Mouse (Mus musculus) hindbrain, embryonic 15.5 days (tissue): ENCODE data around the gene Cwc27. TPM values are rescaled to one million over a fixed set of nuclear protein-coding genes. Genes with fewer than 3 reads are reported as not detected.

Experiments used
- ATAC-seq: fragments of 200-750 bp; cut with Nextera tagmentation; 2 replicates; pipeline ENCODE4 v1.8.0; 2017; ENCODE audit warnings: low read depth, moderate number of reproducible peaks, moderate TSS enrichment; ENCODE audit not compliant: low FRiP score
- H3K27ac ChIP-seq: fragments of 300-500 bp; sonication (generic); replicated peaks from 2 replicates; pipeline ENCODE4 v1.5.1; 2015; ENCODE audit warnings: mild to moderate bottlenecking, inconsistent platforms
- H3K27me3 ChIP-seq: fragments of 300-500 bp; sonication (generic); 2 replicates; pipeline ENCODE4 v1.6.1; 2015; ENCODE audit warnings: control low read depth, inconsistent platforms
- H3K36me3 ChIP-seq: fragments of 300-500 bp; sonication (generic); 2 replicates; pipeline ENCODE4 v1.6.1; 2015; ENCODE audit warnings: control low read depth, inconsistent platforms
- H3K4me1 ChIP-seq: fragments of 300-500 bp; sonication (generic); replicated peaks from 2 replicates; pipeline ENCODE4 v1.6.1; 2015; ENCODE audit warnings: control low read depth, inconsistent platforms
- H3K4me2 ChIP-seq: fragments of 300-500 bp; sonication (generic); 2 replicates; pipeline ENCODE4 v1.6.1; 2015; ENCODE audit warnings: moderate library complexity, mild to moderate bottlenecking, inconsistent platforms
- H3K4me3 ChIP-seq: fragments of 300-500 bp; sonication (generic); 2 replicates; pipeline ENCODE4 v1.5.1; 2015; ENCODE audit warnings: mild to moderate bottlenecking, inconsistent platforms
- H3K9ac ChIP-seq: fragments of 300-500 bp; sonication (generic); 2 replicates; pipeline ENCODE4 v1.6.1; 2015; ENCODE audit warnings: inconsistent platforms
- H3K9me3 ChIP-seq: fragments of 300-500 bp; sonication (generic); 2 replicates; pipeline ENCODE4 v1.6.1; 2016; ENCODE audit warnings: control low read depth, inconsistent platforms
- WGBS: fragments of 180-500 bp; shearing (Covaris S2); methylation state at CpG from one replicate; pipeline ENCODE4 v1.1.7; 2015; 5-methylcytosine and 5-hydroxymethylcytosine counted together
- polyA plus RNA-seq: library from polyadenylated mRNA; unstranded; fragments of >200 nt; fragmentation: Nextera tagmentation; extraction: Ambion mirVana; gene quantifications from 2 replicates; pipeline ENCODE4 v1.2.1, GENCODE M21; 2015

Gene Cwc27
- polyA plus RNA-seq, 1 experiment from 2014 or later: 19.9 TPM

DNA sequence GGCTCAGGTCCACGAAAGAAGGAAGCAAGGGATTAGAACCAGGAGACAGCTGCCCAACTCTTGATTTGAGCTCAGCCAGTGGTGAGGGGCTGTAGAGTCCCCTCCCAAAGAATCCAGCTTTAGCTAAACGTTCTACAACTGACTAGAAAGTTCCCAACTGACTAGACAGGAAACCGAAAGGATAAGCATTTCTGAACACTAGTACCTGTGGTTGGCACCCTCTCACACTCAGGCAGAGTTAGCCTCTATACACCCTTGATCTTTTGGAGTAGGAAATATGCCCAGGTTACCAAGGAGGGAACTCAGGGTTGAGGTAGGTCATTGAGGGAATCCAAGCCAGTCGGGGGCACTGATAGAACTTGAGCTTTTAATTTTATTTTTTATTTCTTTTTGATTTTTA, 199.7 kb downstream of the Cwc27 start:
- Histone ChIP-seq H3K4me3 (no peak overlapping the region), H3K4me1 (peaks cover 7% of the 10 kb centered on the region; the same call in 1 of the 2 replicates), H3K9me3 (no peaks in the 10 kb centered on the region), H3K9ac (no peak overlapping the region), H3K27me3 (no peaks in the 10 kb centered on the region), H3K36me3 (no peaks in the 10 kb centered on the region), H3K4me2 (no peak overlapping the region), H3K27ac (no peak overlapping the region)
- WGBS: 91% methylated on average over 4 of the region's 4 CpGs
- no peak for ATAC-seq

DNA sequence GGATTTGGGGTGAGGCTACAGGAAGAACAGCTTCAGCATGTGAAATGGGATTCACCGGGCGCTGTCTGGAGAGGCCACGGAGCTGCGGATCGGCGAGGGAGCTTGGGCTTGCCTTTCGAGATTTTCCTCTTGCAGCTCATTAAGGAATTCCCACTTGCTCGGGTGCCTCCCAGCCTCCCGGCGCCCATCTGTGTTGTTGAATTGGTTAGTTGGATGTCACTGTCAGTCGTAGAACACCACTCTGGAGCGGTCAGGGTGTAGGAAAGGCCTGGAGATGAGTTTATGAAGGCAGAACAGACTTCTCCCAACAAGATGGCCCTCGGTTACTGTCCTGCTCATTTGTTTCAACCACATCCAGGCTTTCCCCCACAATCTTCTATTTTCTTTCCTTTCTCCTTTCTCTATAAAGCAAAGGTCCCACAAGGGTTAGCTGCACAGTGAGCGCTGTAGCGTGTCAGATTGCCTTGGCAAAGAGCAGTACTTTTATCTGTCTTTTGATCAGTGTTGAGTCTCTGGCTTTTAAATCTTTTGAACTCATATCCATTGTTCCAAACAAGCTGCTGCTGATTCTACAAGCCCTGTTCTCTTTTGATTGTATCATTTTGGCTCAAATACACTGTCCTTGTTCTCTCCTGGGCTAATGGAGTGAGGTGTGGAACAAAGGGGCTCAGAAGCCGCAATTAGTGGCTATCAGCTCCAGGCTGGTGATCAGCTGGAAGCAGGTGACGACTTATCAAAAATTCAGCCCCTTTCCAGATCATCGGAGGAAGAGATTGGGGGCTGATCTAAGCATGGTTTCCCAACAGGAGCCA, 200.7 kb downstream of the Cwc27 start:
- Histone ChIP-seq H3K36me3 (no peaks in the 10 kb centered on the region), H3K9ac (no peak overlapping the region), H3K27me3 (no peaks in the 10 kb centered on the region), H3K4me2 (no peak overlapping the region), H3K27ac (0 out of 2 replicates have a peak overlapping the region, but pooled peaks have one; percentile 27), H3K4me1 (peaks cover 7% of the 10 kb centered on the region; the same call in 1 of the 2 replicates), H3K4me3 (no peak overlapping the region), H3K9me3 (no peaks in the 10 kb centered on the region)
- 57% methylated on average over 18 of the region's 18 CpGs for WGBS
- peak; percentile 42; the same call in 1 of the 2 replicates for ATAC-seq

DNA sequence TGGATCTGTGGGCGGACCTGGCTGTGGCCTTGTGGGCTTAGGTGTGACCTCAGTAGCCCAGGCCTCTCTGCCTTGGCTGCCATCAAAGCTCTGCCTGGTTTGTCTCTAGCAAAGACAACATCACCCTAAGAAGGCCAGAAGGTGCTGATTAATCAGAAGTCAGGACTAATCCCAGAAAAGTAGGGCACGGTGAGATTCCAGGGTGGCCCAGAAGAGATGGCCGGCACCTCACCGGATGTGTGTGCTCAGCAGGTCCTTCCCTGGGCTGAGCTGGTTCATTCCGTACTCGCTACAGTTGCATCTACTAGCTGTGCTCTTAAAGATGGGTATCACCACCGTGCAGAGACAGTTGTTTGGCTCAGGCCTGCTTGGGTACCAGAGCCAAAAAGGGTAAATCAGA, 201.8 kb downstream of the Cwc27 start:
- H3K9ac ChIP-seq: no peak overlapping the region
- no peaks in the 10 kb centered on the region for H3K36me3 ChIP-seq
- H3K27ac ChIP-seq: no peak overlapping the region
- H3K4me1 ChIP-seq: peaks cover 7% of the 10 kb centered on the region; the same call in 1 of the 2 replicates
- WGBS: 96% methylated on average over 7 of the region's 7 CpGs
- no peak overlapping the region for H3K4me2 ChIP-seq
- no peaks in the 10 kb centered on the region for H3K27me3 ChIP-seq
- H3K4me3 ChIP-seq: no peak overlapping the region
- no peaks in the 10 kb centered on the region for H3K9me3 ChIP-seq
- ATAC-seq: no peak

DNA sequence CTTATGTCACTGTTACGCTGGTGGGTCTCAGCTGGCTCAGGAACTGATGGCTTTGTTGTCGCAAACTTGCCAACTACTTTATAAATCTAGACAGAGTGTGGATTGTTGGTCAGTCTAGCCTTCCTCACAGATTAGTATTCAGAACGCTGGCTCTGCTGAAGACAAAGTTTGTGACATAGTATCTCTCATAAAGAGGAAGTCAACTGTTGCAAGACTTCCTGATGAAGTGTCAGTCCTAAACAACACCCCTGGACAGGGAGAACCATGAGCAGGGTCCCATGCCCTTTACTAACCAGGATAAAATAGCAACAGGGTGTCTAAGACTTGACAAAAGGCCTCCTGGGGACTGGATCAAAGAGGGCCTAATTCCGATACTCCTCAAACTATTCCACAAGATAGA, 205.6 kb downstream of the Cwc27 start:
- ATAC-seq: no peak
- no peaks in the 10 kb centered on the region for H3K36me3 ChIP-seq
- no peak overlapping the region for H3K4me2 ChIP-seq
- peaks cover 6% of the 10 kb centered on the region; the same call in 1 of the 2 replicates for H3K4me1 ChIP-seq
- H3K4me3 ChIP-seq: no peak overlapping the region
- 95% methylated on average over 4 of the region's 4 CpGs for WGBS
- no peak overlapping the region for H3K9ac ChIP-seq
- no peaks in the 10 kb centered on the region for H3K9me3 ChIP-seq
- no peaks in the 10 kb centered on the region for H3K27me3 ChIP-seq
- H3K27ac ChIP-seq: no peak overlapping the region

DNA sequence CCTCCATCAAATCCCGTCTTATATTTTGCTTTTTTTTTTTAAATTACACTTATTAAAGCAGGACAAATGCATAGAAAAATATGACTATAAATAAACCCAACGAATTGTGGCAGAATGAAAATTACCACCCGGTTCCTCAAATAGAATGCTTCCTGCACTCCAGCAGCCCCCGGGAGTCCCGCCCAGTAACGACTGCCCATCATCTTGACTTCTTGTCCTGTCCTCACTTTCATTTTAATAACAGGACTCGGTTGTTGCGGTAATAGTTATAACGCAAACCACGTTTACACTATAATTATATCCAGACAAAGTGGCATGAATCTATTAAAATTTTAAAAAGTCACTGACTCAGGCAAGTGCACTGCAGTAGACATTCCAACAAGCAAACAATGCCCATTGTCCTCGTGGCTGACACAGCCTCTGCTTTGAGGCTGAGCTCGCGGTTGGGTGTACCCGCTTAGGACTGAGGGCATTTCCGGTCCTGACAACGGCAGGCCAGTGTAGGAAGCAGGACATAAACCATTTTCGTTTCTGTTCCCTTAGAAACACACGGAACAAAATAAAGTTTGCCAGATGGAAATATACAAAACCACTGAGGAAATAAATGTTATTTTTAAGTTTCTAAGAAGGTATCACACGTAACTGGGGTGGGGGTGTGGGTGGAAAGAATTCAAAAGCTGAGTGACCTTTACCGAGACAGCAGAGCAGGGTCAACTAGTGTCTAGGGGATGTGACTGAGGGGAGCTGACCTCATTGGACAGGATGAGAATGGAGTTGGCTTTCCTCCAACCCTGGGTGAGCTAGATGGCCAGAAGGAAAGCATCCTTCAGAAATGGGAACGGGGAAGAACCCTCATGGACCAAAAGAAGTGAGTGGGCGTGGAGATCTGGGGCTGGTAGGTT, 206.5 kb downstream of the Cwc27 start:
- H3K27me3 ChIP-seq: no peaks in the 10 kb centered on the region
- ATAC-seq: no peak
- H3K4me1 ChIP-seq: no peaks in the 10 kb centered on the region
- no peak overlapping the region for H3K27ac ChIP-seq
- H3K4me3 ChIP-seq: no peak overlapping the region
- WGBS: 84% methylated on average over 22 of the region's 22 CpGs
- H3K36me3 ChIP-seq: no peaks in the 10 kb centered on the region
- no peak overlapping the region for H3K9ac ChIP-seq
- H3K4me2 ChIP-seq: no peak overlapping the region
- no peaks in the 10 kb centered on the region for H3K9me3 ChIP-seq

DNA sequence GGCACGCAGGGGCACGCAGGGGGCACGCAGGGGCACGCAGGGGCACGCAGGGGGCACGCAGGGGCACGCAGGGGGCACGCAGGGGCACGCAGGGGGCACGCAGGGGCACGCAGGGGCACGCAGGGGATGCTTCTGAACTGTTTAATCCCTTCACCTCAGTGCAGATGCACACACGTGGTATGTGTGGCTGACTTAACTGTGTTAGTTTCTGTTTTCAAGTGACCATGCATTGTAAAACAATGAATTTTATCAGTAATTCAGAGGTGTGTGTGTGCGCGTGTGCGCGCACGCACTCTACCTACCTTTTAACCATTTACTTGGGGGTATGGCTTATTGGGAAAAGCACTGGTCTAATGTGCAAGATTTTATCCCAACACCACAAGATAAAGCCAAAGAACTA, 208.4 kb downstream of the Cwc27 start:
- Histone ChIP-seq H3K9me3 (no peaks in the 10 kb centered on the region), H3K27ac (no peak overlapping the region), H3K4me2 (no peak overlapping the region), H3K4me3 (no peak overlapping the region), H3K4me1 (no peaks in the 10 kb centered on the region), H3K27me3 (no peaks in the 10 kb centered on the region), H3K9ac (no peak overlapping the region), H3K36me3 (no peaks in the 10 kb centered on the region)
- ATAC-seq: no peak
- WGBS: 90% methylated on average over 18 of the region's 18 CpGs

DNA sequence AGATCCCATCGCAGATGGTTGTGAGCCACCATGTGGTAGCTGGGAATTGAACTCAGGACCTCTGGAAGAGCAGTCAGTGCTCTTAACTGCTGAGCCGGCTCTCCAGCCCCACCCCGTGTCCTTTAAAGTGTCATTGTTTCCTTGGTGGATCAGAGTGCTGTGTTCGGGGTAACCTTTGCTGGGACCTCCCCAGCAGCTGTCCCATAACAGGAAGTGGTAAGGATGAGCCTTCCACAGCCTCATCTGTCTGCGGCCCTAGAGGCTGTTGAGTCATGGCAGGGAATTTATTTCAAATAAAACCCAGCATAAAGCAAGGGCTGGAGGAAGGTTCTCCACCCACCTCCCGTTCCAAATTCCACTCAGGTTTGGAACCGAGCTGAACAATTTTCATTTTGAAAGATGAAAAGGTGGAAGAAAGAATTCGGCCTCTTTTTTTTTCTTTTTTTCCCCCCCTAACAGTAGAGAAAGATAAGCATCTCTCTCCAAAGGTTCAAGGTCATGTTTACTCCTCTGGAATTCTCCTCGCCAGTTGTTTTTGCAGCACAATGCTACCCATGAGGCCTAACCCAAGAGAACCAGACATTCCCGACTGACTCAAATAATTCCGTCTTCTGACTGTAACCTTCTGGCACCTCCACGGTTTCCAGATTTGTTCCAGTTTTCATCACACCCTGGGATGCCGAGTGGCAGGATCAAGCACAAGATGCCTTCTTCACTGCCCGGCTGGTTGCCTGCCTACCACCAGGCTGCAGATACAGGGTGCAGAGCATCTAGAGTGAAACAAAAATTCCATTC, 210.0 kb downstream of the Cwc27 start:
- 76% methylated on average over 14 of the region's 14 CpGs for WGBS
- H3K36me3 ChIP-seq: no peaks in the 10 kb centered on the region

DNA sequence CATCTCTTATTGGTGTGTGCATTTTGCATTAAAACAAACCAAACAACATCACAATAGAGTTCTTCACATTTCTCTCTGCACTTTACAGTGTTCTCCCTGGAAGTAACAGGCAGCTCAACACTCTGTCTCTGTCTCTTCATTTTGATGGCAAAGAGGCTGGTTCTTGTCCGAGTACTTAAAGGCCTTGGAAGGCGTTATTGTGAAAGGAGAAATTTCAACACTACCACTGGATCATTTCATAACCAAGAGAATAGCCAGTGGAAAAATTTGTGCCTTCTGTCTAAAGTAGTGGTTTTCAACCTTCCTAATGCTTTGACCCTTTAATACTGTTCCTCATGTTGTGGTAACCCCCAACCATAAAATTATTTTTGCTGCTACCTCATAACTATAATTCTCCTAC, 211.8 kb downstream of the Cwc27 start:
- WGBS: 91% methylated on average over 2 of the region's 2 CpGs
- Histone ChIP-seq H3K4me1 (no peaks in the 10 kb centered on the region), H3K36me3 (no peaks in the 10 kb centered on the region), H3K9ac (no peak overlapping the region), H3K4me3 (no peak overlapping the region), H3K9me3 (no peaks in the 10 kb centered on the region), H3K27me3 (no peaks in the 10 kb centered on the region), H3K4me2 (no peak overlapping the region), H3K27ac (no peak overlapping the region)
- no peak for ATAC-seq

More for the DNA sequence above, 210.0 kb downstream of the Cwc27 start:
- no peak for ATAC-seq
- Histone ChIP-seq H3K4me2 (no peak overlapping the region), H3K4me1 (no peaks in the 10 kb centered on the region), H3K27ac (no peak overlapping the region), H3K9me3 (no peaks in the 10 kb centered on the region), H3K9ac (no peak overlapping the region), H3K4me3 (no peak overlapping the region), H3K27me3 (no peaks in the 10 kb centered on the region)

DNA sequence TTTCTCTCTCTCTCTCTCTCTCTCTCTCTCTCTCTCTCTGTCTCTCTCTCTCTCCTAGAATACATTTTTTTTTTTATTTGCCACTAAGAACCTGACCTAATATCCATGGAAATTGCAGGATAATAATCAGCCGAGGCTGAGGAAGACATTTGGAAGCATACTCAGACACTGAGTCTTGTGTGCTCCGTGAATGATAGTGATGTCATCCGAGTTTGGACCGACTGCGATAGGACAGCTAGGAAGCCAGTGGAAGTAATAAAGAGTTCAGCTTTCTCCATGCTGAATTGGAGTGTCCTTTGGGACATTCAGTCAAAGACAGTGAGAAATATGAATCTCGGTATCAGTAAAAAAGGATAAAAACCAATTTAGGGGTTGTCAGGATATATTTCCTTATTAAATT, 214.7 kb downstream of the Cwc27 start:
- Histone ChIP-seq H3K9me3 (no peaks in the 10 kb centered on the region), H3K4me3 (no peak overlapping the region), H3K4me2 (no peak overlapping the region), H3K9ac (no peak overlapping the region), H3K27me3 (no peaks in the 10 kb centered on the region), H3K27ac (no peak overlapping the region), H3K36me3 (no peaks in the 10 kb centered on the region), H3K4me1 (no peaks in the 10 kb centered on the region)
- no peak for ATAC-seq
- WGBS: 67% methylated on average over 6 of the region's 6 CpGs

DNA sequence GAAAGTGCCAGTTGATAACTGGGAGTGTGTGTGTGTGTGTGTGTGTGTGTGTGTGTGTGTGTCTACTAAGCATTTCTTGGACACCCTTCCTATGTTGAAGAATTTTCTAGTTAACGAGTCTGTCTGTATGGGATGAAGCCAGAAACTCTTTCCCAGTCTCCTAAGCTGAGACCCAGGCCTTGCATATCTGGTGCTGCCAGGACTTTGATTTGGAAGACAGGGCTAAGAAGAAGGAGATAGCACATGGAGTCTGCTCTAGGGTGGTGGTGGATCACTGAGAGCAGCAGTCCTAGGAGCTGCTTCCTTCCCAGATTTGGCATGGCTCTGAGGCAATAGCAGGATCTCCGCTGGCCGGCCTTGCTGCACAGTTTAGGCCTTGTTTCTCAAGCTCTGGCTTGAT, 215.2 kb downstream of the Cwc27 start:
- no peak overlapping the region for H3K4me2 ChIP-seq
- H3K9ac ChIP-seq: no peak overlapping the region
- no peaks in the 10 kb centered on the region for H3K27me3 ChIP-seq
- no peak overlapping the region for H3K27ac ChIP-seq
- no peak overlapping the region for H3K4me3 ChIP-seq
- no peaks in the 10 kb centered on the region for H3K4me1 ChIP-seq
- H3K9me3 ChIP-seq: no peaks in the 10 kb centered on the region
- 85% methylated on average over 3 of the region's 3 CpGs for WGBS
- no peaks in the 10 kb centered on the region for H3K36me3 ChIP-seq
- ATAC-seq: no peak

DNA sequence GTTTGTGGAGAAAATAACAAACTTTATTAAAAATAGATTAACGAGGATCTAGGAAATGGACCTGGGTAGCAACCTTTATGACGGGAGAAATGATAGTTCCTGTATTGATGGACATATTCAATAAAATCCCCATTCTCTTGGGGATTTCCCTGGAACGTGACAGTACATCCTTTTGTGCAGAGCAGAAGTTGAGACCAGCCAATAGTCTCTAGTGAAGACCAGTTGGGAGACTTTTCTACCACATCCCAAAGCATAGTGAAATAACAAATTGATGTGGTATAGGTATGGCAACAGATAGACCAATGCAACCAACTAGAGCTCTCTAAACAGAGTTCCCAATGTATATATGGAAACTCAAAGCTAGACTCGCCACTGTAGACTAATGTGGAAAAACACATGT, 220.7 kb downstream of the Cwc27 start:
- Histone ChIP-seq H3K4me3 (no peak overlapping the region), H3K27ac (no peak overlapping the region), H3K9me3 (no peaks in the 10 kb centered on the region), H3K27me3 (no peaks in the 10 kb centered on the region), H3K4me2 (no peak overlapping the region), H3K4me1 (no peaks in the 10 kb centered on the region), H3K36me3 (no peaks in the 10 kb centered on the region), H3K9ac (no peak overlapping the region)
- WGBS: 86% methylated on average over 4 of the region's 4 CpGs
- ATAC-seq: no peak
